Mouse (Mus musculus) kidney, adult 2 months (tissue): Measurements from ENCODE around the gene Kank4. TPM values are rescaled to one million over a fixed set of nuclear protein-coding genes. Genes with fewer than 3 reads are reported as not detected.
"Not testable (repeated sequence)": the region's sequence is repeated elsewhere in the genome, so short reads cannot be mapped to it uniquely, and the experiment has no call there.

Experiments used
- DNase-seq: peaks from one replicate; pipeline ENCODE4 v3.0.0; 2021
- H3K27ac ChIP-seq: fragments of 200-500 bp; 2 replicates; pipeline ENCODE4 v1.5.1; 2012; ENCODE audit warnings: low read depth, low read length, control low read depth, inconsistent platforms; ENCODE audit not compliant: insufficient read depth
- H3K27me3 ChIP-seq: fragments of 200-500 bp; replicated peaks from 2 replicates; pipeline ENCODE4 v1.6.1; 2012; ENCODE audit warnings: mild to moderate bottlenecking, moderate library complexity, low read length, inconsistent platforms; ENCODE audit not compliant: control insufficient read depth, insufficient read depth
- H3K36me3 ChIP-seq: fragments of 200-500 bp; 2 replicates; pipeline ENCODE4 v1.6.1; 2012; ENCODE audit warnings: mild to moderate bottlenecking, moderate library complexity, low read length, inconsistent platforms; ENCODE audit not compliant: control insufficient read depth, insufficient read depth
- H3K4me1 ChIP-seq: fragments of 200-500 bp; 2 replicates; pipeline ENCODE4 v1.6.1; 2011; ENCODE audit warnings: low read length; ENCODE audit not compliant: control insufficient read depth, insufficient read depth
- H3K4me3 ChIP-seq: fragments of 200-500 bp; 2 replicates; pipeline ENCODE4 v1.5.1; 2011; ENCODE audit warnings: mild to moderate bottlenecking, low read depth, low read length, control low read depth; ENCODE audit not compliant: insufficient read depth
- CTCF ChIP-seq: fragments of 200-500 bp; conservative IDR thresholded peaks from 2 replicates; pipeline ENCODE4 v1.5.1; 2011; ENCODE audit warnings: low read depth, mild to moderate bottlenecking, control low read depth, low read length, moderate library complexity, mixed read lengths; ENCODE audit not compliant: insufficient read depth, insufficient read length
- POLR2A ChIP-seq: fragments of 200-500 bp; IDR thresholded peaks from one replicate; pipeline ENCODE4 v1.6.1; 2011; ENCODE audit warnings: low read depth, low read length, control low read depth
- WGBS: fragments of 180-500 bp; shearing (Covaris S2); methylation state at CpG from one replicate; pipeline ENCODE4 v1.1.7; 2018; 5-methylcytosine and 5-hydroxymethylcytosine counted together
- polyA plus RNA-seq: library from polyadenylated mRNA; depleted of rRNA; stranded (reverse); fragments of >200 nt; gene quantifications from 2 replicates; pipeline ENCODE4 v1.2.3, GENCODE M21; 2012

Gene Kank4
- polyA plus RNA-seq, 1 experiment, result 3.2 TPM

DNA sequence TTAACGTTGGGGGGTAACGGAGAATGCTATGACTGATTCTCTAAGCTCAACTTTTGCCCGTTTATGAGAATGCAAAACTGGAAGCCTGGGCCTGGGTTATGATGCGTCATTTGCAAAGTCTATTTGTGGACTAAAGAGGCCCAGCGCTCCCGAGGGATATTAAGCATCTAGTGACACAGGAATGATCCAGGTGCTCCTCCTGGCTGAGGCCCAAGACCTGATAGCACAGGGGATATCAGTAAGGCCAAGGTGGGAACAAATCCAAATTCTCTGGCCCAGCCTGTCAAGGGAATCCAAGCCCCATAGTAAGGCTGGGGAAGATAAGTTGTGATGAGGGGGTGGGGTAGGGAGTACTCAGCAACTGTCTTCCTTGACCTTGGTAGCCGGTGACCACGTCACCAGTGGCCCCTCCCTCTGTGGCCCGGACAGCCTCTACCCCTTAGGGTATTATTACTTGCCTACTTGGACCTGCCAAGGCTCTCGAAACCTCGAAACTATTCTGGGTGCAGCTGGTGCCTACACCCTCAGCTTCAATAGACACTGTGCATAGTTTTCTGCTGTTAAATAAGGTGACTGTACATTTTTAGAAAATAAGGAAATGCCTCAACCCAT lies 39.8 kb upstream of the Kank4 start:
- Histone ChIP-seq H3K36me3 (no peaks in the 10 kb centered on the region), H3K27me3 (no peaks in the 10 kb centered on the region), H3K4me1 (no peaks in the 10 kb centered on the region), H3K27ac (no peak overlapping the region), H3K4me3 (no peak overlapping the region)
- no peak for DNase-seq
- 66% methylated on average over 11 of the region's 11 CpGs for WGBS
- no peak for TF ChIP-seq CTCF
- TF ChIP-seq POLR2A, result no peak

GRCm38 (mm10) chr4:98853926-98854325 lies 36.6 kb upstream of the Kank4 start:
- DNase-seq, result no peak
- no peaks in the 10 kb centered on the region for H3K27me3 ChIP-seq
- WGBS, result 58% methylated on average over 4 of the region's 4 CpGs

GRCm38 (mm10) chr4:98850485-98850884 lies 33.1 kb upstream of the Kank4 start:
- H3K4me3 ChIP-seq, H3K4me1 ChIP-seq, H3K27ac ChIP-seq, H3K27me3 ChIP-seq, H3K36me3 ChIP-seq, DNase-seq: not testable (repeated sequence)
- 72% methylated on average over 1 of the region's 1 CpGs for WGBS

More at GRCm38 (mm10) chr4:98853926-98854325, 36.6 kb upstream of the Kank4 start:
- H3K4me3 ChIP-seq, result no peak overlapping the region
- H3K27ac ChIP-seq, result no peak overlapping the region
- TF ChIP-seq CTCF, result no peak
- TF ChIP-seq POLR2A, result no peak
- no peaks in the 10 kb centered on the region for H3K4me1 ChIP-seq
- H3K36me3 ChIP-seq, result no peaks in the 10 kb centered on the region

GRCm38 (mm10) chr4:98847120-98847885 lies 30.0 kb upstream of the Kank4 start:
- 75% methylated on average over 6 of the region's 6 CpGs for WGBS
- H3K36me3 ChIP-seq, result no peaks in the 10 kb centered on the region
- DNase-seq, result no peak
- no peaks in the 10 kb centered on the region for H3K27me3 ChIP-seq
- H3K4me3 ChIP-seq, result no peak overlapping the region
- H3K4me1 ChIP-seq, result no peaks in the 10 kb centered on the region
- H3K27ac ChIP-seq, result no peak overlapping the region
- TF ChIP-seq CTCF (no peak), POLR2A (no peak)

- no peak overlapping the region for H3K27ac ChIP-seq
- DNase-seq, result no peak
- H3K27me3 ChIP-seq, result no peaks in the 10 kb centered on the region
- TF ChIP-seq CTCF (no peak), POLR2A (no peak)
- WGBS, result 53% methylated on average over 3 of the region's 3 CpGs
- H3K36me3 ChIP-seq, result no peaks in the 10 kb centered on the region
- no peaks in the 10 kb centered on the region for H3K4me1 ChIP-seq
- H3K4me3 ChIP-seq, result no peak overlapping the region
These were observed 29.1 kb upstream of the Kank4 start for GRCm38 (mm10) chr4:98846396-98846795.

DNA sequence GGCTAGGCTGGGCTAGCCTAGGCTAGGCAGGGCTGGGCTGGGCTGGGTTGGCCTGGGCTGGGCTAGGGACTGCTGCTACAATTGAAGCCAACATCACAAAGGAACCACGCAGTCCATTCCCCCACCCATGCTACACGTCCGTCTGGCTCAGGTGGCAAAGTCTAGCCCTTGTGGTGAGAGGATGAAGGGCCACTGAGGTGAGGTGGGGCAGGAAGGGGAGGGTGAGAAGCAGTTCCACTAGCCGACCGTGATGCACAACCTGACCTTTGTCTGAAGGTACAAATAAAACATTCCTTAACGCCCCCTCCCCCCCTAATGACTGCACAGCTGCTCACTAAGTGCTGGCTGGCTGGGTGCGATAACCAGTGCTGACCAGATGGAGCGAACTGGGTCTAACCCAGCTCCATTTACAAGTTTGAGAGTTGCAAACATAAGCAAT lies 28.4 kb upstream of the Kank4 start:
- Histone ChIP-seq H3K36me3 (no peaks in the 10 kb centered on the region), H3K27ac (no peak overlapping the region), H3K4me3 (no peak overlapping the region), H3K4me1 (no peaks in the 10 kb centered on the region), H3K27me3 (no peaks in the 10 kb centered on the region)
- DNase-seq, result peak; percentile 12
- whole genome bisulfite sequencing, result 42% methylated on average over 8 of the region's 8 CpGs
- TF ChIP-seq POLR2A, result no peak
- no peak for TF ChIP-seq CTCF

- H3K27ac ChIP-seq, result no peak overlapping the region
- no peaks in the 10 kb centered on the region for H3K27me3 ChIP-seq
- no peak overlapping the region for H3K4me3 ChIP-seq
- H3K4me1 ChIP-seq, result no peaks in the 10 kb centered on the region
- TF ChIP-seq CTCF, result no peak
- no peaks in the 10 kb centered on the region for H3K36me3 ChIP-seq
- WGBS, result 89% methylated on average over 4 of the region's 4 CpGs
- DNase-seq, result no peak
These were observed 27.9 kb upstream of the Kank4 start for GRCm38 (mm10) chr4:98845201-98845600.
